Mouse (Mus musculus): ENCODE data around the gene Stip1.

DNA sequence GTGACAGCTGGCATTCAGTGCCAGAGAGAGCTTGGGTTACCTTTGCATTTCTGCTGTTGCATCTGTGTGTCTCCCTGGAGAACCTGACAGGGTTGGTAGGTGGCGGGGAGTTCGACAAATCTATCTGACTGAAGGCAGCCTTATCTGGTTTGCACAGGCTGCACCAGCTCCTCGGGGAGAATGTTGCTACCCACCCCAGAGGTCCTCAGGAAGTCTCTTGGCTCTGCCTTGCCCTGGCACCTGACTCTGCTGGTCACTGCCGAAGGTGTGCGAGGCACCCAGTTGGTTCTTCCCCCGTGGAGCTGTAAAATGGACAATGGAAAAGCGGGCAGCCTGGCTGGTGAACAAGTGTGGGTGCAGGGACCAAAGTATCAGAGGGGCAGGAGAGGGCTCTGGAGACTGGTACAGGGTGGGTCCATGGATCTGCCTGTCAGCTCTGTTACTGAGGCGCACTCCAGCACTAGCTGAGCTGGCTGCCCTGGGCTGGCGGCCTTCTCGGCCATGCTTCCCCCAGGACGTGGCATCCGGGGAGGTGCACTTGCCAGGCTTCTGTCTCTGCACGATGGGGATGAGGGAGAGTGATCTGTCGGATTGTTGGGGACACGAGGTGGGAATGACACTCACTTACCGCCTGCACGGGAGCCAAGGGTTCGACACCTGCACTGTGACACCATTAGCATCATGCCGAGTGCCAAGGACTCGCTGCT is 27.7 kb upstream of the Stip1 start:
- no peak for TF ChIP-seq CTCF (IDR thresholded peaks at IDR 0.05; ENCODE audit: low read depth)
- no peak for TF ChIP-seq EP300 (IDR thresholded peaks at IDR 0.05; ENCODE audit: low read depth)
